In genomic region chr9:95520563-95520962, GRCm38 (mm10) we compare ENCODE assay signal across 23 mouse cellular contexts. TPM values are rescaled to one million over a fixed set of nuclear protein-coding genes. Genes with fewer than 3 reads are reported as not detected.
DNase-seq lines count a peak whose midpoint lies in the region; ATAC-seq and TF ChIP-seq lines count a peak whose summit lies in the region.
"Had no signal": no experiment of that assay in that cellular context is flagged by ENCODE, and none has a peak within 500 bp of the region (broad histone marks: within the 10 kb centered on the region; RNA-seq: fewer than 3 reads in every experiment).

No protein-coding gene starts in this region.

- no peak overlapping the region for H3K4me3 ChIP-seq in cerebellum, adult 2 months (replicated peaks; ENCODE audit: insufficient read depth, low read depth, low read length)
- H3K4me3 ChIP-seq in intestine, embryonic 15.5 days (replicated peaks), result no peak overlapping the region
- no peak overlapping the region for H3K4me3 ChIP-seq in intestine, postnatal 0 days (ENCODE audit: low read depth, low read length)
- no peak overlapping the region for H3K4me3 ChIP-seq in lung, embryonic 15.5 days
- H3K4me3 ChIP-seq: forebrain, embryonic 13.5 days; gastrocnemius, adult 2 months; heart, embryonic 13.5 days; hindbrain, embryonic 12.5 days had no signal

- H3K4me1 ChIP-seq in cerebellum, adult 2 months (ENCODE audit: control insufficient read depth, insufficient read depth, low read length), result peaks cover 3% of the 10 kb centered on the region; the same call in 1 of the 2 replicates
- H3K4me1 ChIP-seq in intestine, embryonic 15.5 days (replicated peaks), result no peaks in the 10 kb centered on the region
- no peaks in the 10 kb centered on the region for H3K4me1 ChIP-seq in intestine, postnatal 0 days (replicated peaks; ENCODE audit: control insufficient read depth, insufficient read depth, low read length)
- no peaks in the 10 kb centered on the region for H3K4me1 ChIP-seq in lung, embryonic 15.5 days
- H3K4me1 ChIP-seq: forebrain, embryonic 13.5 days; hindbrain, embryonic 12.5 days had no signal

- TF ChIP-seq CTCF in cerebellum, adult 2 months (IDR thresholded peaks at IDR 0.05; ENCODE audit: borderline replicate concordance, insufficient read depth, low read depth, low read length), result no peak
- no peak for TF ChIP-seq CTCF in intestine, postnatal 0 days (IDR thresholded peaks at IDR 0.05; ENCODE audit: low read depth)

- no peak overlapping the region for H3K27ac ChIP-seq in cerebellum, adult 2 months (ENCODE audit: insufficient read depth, low read length)
- H3K27ac ChIP-seq in intestine, embryonic 15.5 days, result no peak overlapping the region
- no peak overlapping the region for H3K27ac ChIP-seq in intestine, postnatal 0 days (ENCODE audit: low read depth, low read length)
- no peak overlapping the region for H3K27ac ChIP-seq in lung, embryonic 15.5 days
- H3K27ac ChIP-seq: forebrain, embryonic 13.5 days; gastrocnemius, adult 2 months; heart, embryonic 13.5 days; hindbrain, embryonic 12.5 days had no signal

- no peak for TF ChIP-seq POLR2A in cerebellum, adult 2 months (IDR thresholded peaks at IDR 0.05; ENCODE audit: borderline replicate concordance, insufficient read depth, low read length)

- H3K36me3 ChIP-seq in intestine, embryonic 15.5 days, result no peaks in the 10 kb centered on the region
- no peaks in the 10 kb centered on the region for H3K36me3 ChIP-seq in intestine, postnatal 0 days (ENCODE audit: control insufficient read depth, insufficient read depth)
- no peaks in the 10 kb centered on the region for H3K36me3 ChIP-seq in lung, embryonic 15.5 days
- H3K36me3 ChIP-seq: heart, embryonic 13.5 days; hindbrain, embryonic 12.5 days had no signal

- no peaks in the 10 kb centered on the region for H3K27me3 ChIP-seq in cerebellum, adult 2 months (ENCODE audit: control insufficient read depth, insufficient read depth, low read length)
- no peaks in the 10 kb centered on the region for H3K27me3 ChIP-seq in intestine, embryonic 15.5 days (replicated peaks)
- no peaks in the 10 kb centered on the region for H3K27me3 ChIP-seq in intestine, postnatal 0 days (replicated peaks; ENCODE audit: control insufficient read depth, insufficient read depth, low read length)
- H3K27me3 ChIP-seq in lung, embryonic 15.5 days, result no peaks in the 10 kb centered on the region
- H3K27me3 ChIP-seq: forebrain, embryonic 13.5 days; heart, embryonic 13.5 days; hindbrain, embryonic 12.5 days had no signal

- ATAC-seq in intestine, embryonic 15.5 days, result peak; percentile 47; the same call in 1 of the 2 replicates
- no peak for ATAC-seq in intestine, postnatal 0 days
- ATAC-seq in lung, embryonic 15.5 days (ENCODE audit: borderline replicate concordance, extremely low read depth, low FRiP score, low TSS enrichment), result peak; percentile 39; the same call in 1 of the 2 replicates
- ATAC-seq: CD4-positive, CD25-positive, alpha-beta regulatory T cell, adult 4 months; forebrain, embryonic 13.5 days; hindbrain, embryonic 16.5 days; inflammation-experienced regulatory T-cells, adult 6 months had no signal

- H3K9me3 ChIP-seq in intestine, embryonic 15.5 days, result no peaks in the 10 kb centered on the region
- no peaks in the 10 kb centered on the region for H3K9me3 ChIP-seq in intestine, postnatal 0 days (ENCODE audit: control insufficient read depth)
- H3K9me3 ChIP-seq in lung, embryonic 15.5 days, result no peaks in the 10 kb centered on the region
- H3K9me3 ChIP-seq: forebrain, embryonic 13.5 days; heart, embryonic 13.5 days; hindbrain, embryonic 12.5 days had no signal

- peak; percentile 21 for DNase-seq in cerebellum, adult 9-10 months
- no peak for DNase-seq in cerebellum, adult 2 months
- DNase-seq in lung, postnatal 36 days, result no peak
- peak; percentile 55 for DNase-seq in ZHBTc4 (ENCODE audit: low read depth, low spot score)
- no peak for DNase-seq in thymus, postnatal 36 days
- DNase-seq: adrenal gland, adult 8-10 months; adrenal gland, postnatal 36 days; B cell, adult 2 months; cerebellum, adult 11 months; cerebellum, adult 9-11 months; cerebellum, postnatal 36 days; gastrocnemius, adult 2 months; gastrocnemius, postnatal 25 days; heart, postnatal 4 days had no signal

- no peak overlapping the region for H3K4me2 ChIP-seq in intestine, embryonic 15.5 days (replicated peaks)
- H3K4me2 ChIP-seq in intestine, postnatal 0 days (replicated peaks; ENCODE audit: low read depth), result no peak overlapping the region
- H3K4me2 ChIP-seq in lung, embryonic 15.5 days, result no peak overlapping the region
- H3K4me2 ChIP-seq: forebrain, embryonic 13.5 days; heart, embryonic 13.5 days; hindbrain, embryonic 12.5 days had no signal

- WGBS in cerebellum, adult 2 months, result 82% methylated on average over 5 of the region's 5 CpGs
- 79% methylated on average over 5 of the region's 5 CpGs for WGBS in intestine, embryonic 15.5 days
- 72% methylated on average over 5 of the region's 5 CpGs for WGBS in intestine, postnatal 0 days
- 64% methylated on average over 5 of the region's 5 CpGs for WGBS in lung, embryonic 15.5 days

- H3K9ac ChIP-seq in intestine, embryonic 15.5 days, result no peak overlapping the region
- no peak overlapping the region for H3K9ac ChIP-seq in intestine, postnatal 0 days (ENCODE audit: low read depth, low read length)
- no peak overlapping the region for H3K9ac ChIP-seq in lung, embryonic 15.5 days
- H3K9ac ChIP-seq: forebrain, embryonic 13.5 days; heart, embryonic 13.5 days; hindbrain, embryonic 12.5 days had no signal

RNA-seq across cellular contexts. Expression of gene U2surp, which starts 8.8 kb away (rescaled TPM):
- polyA plus RNA-seq in cerebellum, adult 2 months (2012; rRNA removed), result 28.4 and 30.8 TPM in 2 replicates
- polyA plus RNA-seq in intestine, embryonic 15.5 days (2015; fragmentation: Nextera tagmentation; extraction: Ambion mirVana), result 116 and 164 TPM in 2 replicates
- 97.5 and 112 TPM in 2 replicates for polyA plus RNA-seq in intestine, postnatal 0 days (2015; fragmentation: Nextera tagmentation; extraction: Ambion mirVana)
- 126 and 127 TPM in 2 replicates for polyA plus RNA-seq in lung, embryonic 15.5 days (2015; fragmentation: Nextera tagmentation; extraction: Ambion mirVana)

RNA-seq across cellular contexts. Expression of gene Paqr9, which starts 38.9 kb away (rescaled TPM):
- polyA plus RNA-seq in cerebellum, adult 2 months (2012; rRNA removed), result 18.5 and 19.8 TPM in 2 replicates
- 0.82 and 1.0 TPM in 2 replicates for polyA plus RNA-seq in intestine, embryonic 15.5 days (2015; fragmentation: Nextera tagmentation; extraction: Ambion mirVana)
- polyA plus RNA-seq in intestine, postnatal 0 days (2015; fragmentation: Nextera tagmentation; extraction: Ambion mirVana), result 22.1 and 23.2 TPM in 2 replicates
- polyA plus RNA-seq in lung, embryonic 15.5 days (2015; fragmentation: Nextera tagmentation; extraction: Ambion mirVana), result 0.12 and 0.13 TPM in 2 replicates
- polyA plus RNA-seq: inflammation-experienced regulatory T-cells, adult 6 months had no signal

Comparison
In these comparisons a context has a peak if more than half of its experiments do, and no peak if none do; other contexts are left out.
1. DNase-seq: peak in cerebellum, adult 9-10 months (single experiment) and ZHBTc4 (single experiment); none in cerebellum, adult 2 months (0 of 2), lung, postnatal 36 days (single experiment) and thymus, postnatal 36 days (0 of 2).